Mouse (Mus musculus) MEL (cell line): ENCODE results near the gene Cd47. TPM values are rescaled to one million over a fixed set of nuclear protein-coding genes. Genes with fewer than 3 reads are reported as not detected.

Experiments
- DNase-seq: peaks from one replicate; pipeline ENCODE4 v3.0.0; 2011; ENCODE audit warnings: low read depth, low spot score
- H3K27ac ChIP-seq: 2 replicates; pipeline ENCODE4 v1.5.1; 2012; ENCODE audit warnings: low read depth, mild to moderate bottlenecking, control low read depth, low read length, moderate library complexity; ENCODE audit not compliant: control insufficient read depth
- H3K27me3 ChIP-seq, 2 experiments: fragments of 150-350 bp in 1 of 2; sonication (generic) in 1 of 2; 2 replicates each; pipeline ENCODE4 v1.6.1; 2012; ENCODE audit warnings: low read length in 2 of 2, mild to moderate bottlenecking in 2 of 2, improper control_type of control experiment in 1 of 2, moderate library complexity in 1 of 2; ENCODE audit not compliant: insufficient read depth in 2 of 2, control insufficient read depth in 1 of 2
- H3K36me3 ChIP-seq, 2 experiments: 2 replicates each; pipeline ENCODE4 v1.6.1; 2012 to 2014; ENCODE audit warnings: low read length in 2 of 2, improper control_type of control experiment in 1 of 2, inconsistent platforms in 1 of 2, mild to moderate bottlenecking in 1 of 2; ENCODE audit not compliant: insufficient read depth in 2 of 2, control insufficient read depth in 1 of 2
- H3K4me1 ChIP-seq, 2 experiments: fragments of 150-350 bp in 1 of 2; sonication (generic) in 1 of 2; 2 replicates each; pipeline ENCODE4 v1.6.1; 2012; ENCODE audit warnings: low read length in 2 of 2, improper control_type of control experiment in 1 of 2, mild to moderate bottlenecking in 1 of 2; ENCODE audit not compliant: insufficient read depth in 2 of 2, control insufficient read depth in 1 of 2
- H3K4me3 ChIP-seq, 2 experiments: fragments of 150-350 bp in 1 of 2; sonication (generic) in 1 of 2; 2 replicates each; pipeline ENCODE4 v1.5.1; 2012; ENCODE audit warnings: low read depth in 2 of 2, low read length in 2 of 2, mild to moderate bottlenecking in 2 of 2, moderate library complexity in 2 of 2, control low read depth in 1 of 2, improper control_type of control experiment in 1 of 2; ENCODE audit not compliant: control insufficient read depth in 1 of 2, insufficient read depth in 1 of 2
- H3K79me2 ChIP-seq: 2 replicates; pipeline ENCODE4 v1.6.1; 2012; ENCODE audit warnings: mild to moderate bottlenecking, low read length, moderate library complexity; ENCODE audit not compliant: control insufficient read depth, poor library complexity, insufficient read depth
- H3K9ac ChIP-seq: 2 replicates; pipeline ENCODE4 v1.6.1; 2012; ENCODE audit warnings: low read depth, mild to moderate bottlenecking, control low read depth, low read length, moderate library complexity; ENCODE audit not compliant: control insufficient read depth, poor library complexity, severe bottlenecking
- H3K9me3 ChIP-seq: fragments of 150-350 bp; sonication (generic); replicated peaks from 2 replicates; pipeline ENCODE4 v1.6.1; 2012; ENCODE audit warnings: mild to moderate bottlenecking, low read length, improper control_type of control experiment, moderate library complexity; ENCODE audit not compliant: insufficient read depth
- BHLHE40 ChIP-seq: IDR thresholded peaks from 2 replicates; pipeline ENCODE4 v1.6.1; 2012; ENCODE audit warnings: low read depth, mild to moderate bottlenecking, inconsistent platforms, low read length, improper control_type of control experiment, borderline replicate concordance
- CHD1 ChIP-seq: IDR thresholded peaks from 2 replicates; pipeline ENCODE4 v1.6.1; 2012; ENCODE audit warnings: low read depth, mild to moderate bottlenecking, inconsistent platforms, low read length, improper control_type of control experiment
- CTCF ChIP-seq, 3 experiments: IDR thresholded peaks in 2 of 3; conservative IDR thresholded peaks in 1 of 3; 2 replicates each; pipeline ENCODE4 v1.5.1; 2011 to 2012; ENCODE audit warnings: low read length in 3 of 3, low read depth in 2 of 3, mild to moderate bottlenecking in 2 of 3, improper control_type of control experiment in 1 of 3, inconsistent platforms in 1 of 3, mixed read lengths in 1 of 3, moderate library complexity in 1 of 3; ENCODE audit not compliant: control insufficient read depth in 1 of 3, insufficient read depth in 1 of 3, poor library complexity in 1 of 3, severe bottlenecking in 1 of 3
- E2F4 ChIP-seq: IDR thresholded peaks from 2 replicates; pipeline ENCODE4 v1.6.1; 2011; ENCODE audit warnings: low read depth, low read length, improper control_type of control experiment, borderline replicate concordance
- ELF1 ChIP-seq: IDR thresholded peaks from 2 replicates; pipeline ENCODE4 v1.6.1; 2014; ENCODE audit warnings: low read depth, mild to moderate bottlenecking, inconsistent platforms, low read length, improper control_type of control experiment, moderate library complexity
- ETS1 ChIP-seq: IDR thresholded peaks from 2 replicates; pipeline ENCODE4 v1.6.1; 2012; ENCODE audit warnings: low read depth, mild to moderate bottlenecking, inconsistent platforms, low read length, improper control_type of control experiment, moderate library complexity
- JUND ChIP-seq: IDR thresholded peaks from 2 replicates; pipeline ENCODE4 v1.6.1; 2011; ENCODE audit warnings: low read depth, mild to moderate bottlenecking, improper control_type of control experiment, low read length
- KAT2A ChIP-seq: conservative IDR thresholded peaks from 2 replicates; pipeline ENCODE4 v1.6.1; 2012; ENCODE audit warnings: low read depth, low read length, improper control_type of control experiment, inconsistent platforms
- MAX ChIP-seq: IDR thresholded peaks from 2 replicates; pipeline ENCODE4 v1.6.1; 2011; ENCODE audit warnings: low read length, improper control_type of control experiment
- MEF2A ChIP-seq: IDR thresholded peaks from 2 replicates; pipeline ENCODE4 v1.6.1; 2014; ENCODE audit warnings: low read depth, mild to moderate bottlenecking, inconsistent platforms, low read length, improper control_type of control experiment; ENCODE audit not compliant: poor library complexity, insufficient replicate concordance, severe bottlenecking; ENCODE audit errors: extremely low read depth
- MXI1 ChIP-seq: IDR thresholded peaks from 2 replicates; pipeline ENCODE4 v1.6.1; 2011; ENCODE audit warnings: mild to moderate bottlenecking, low read depth, low read length, improper control_type of control experiment
- NELFE ChIP-seq: IDR thresholded peaks from 2 replicates; pipeline ENCODE4 v1.6.1; 2011; ENCODE audit warnings: low read depth, low read length, improper control_type of control experiment
- NRF1 ChIP-seq: IDR thresholded peaks from 2 replicates; pipeline ENCODE4 v1.6.1; 2014; ENCODE audit warnings: low read depth, mild to moderate bottlenecking, inconsistent platforms, low read length, improper control_type of control experiment, moderate library complexity; ENCODE audit not compliant: poor library complexity, insufficient read depth, severe bottlenecking
- POLR2A ChIP-seq, 2 experiments: IDR thresholded peaks; 2 replicates each; pipeline ENCODE4 v1.6.1; 2011 to 2012; ENCODE audit warnings: low read length in 2 of 2, mild to moderate bottlenecking in 2 of 2, control low read depth in 1 of 2, improper control_type of control experiment in 1 of 2, low read depth in 1 of 2, moderate library complexity in 1 of 2; ENCODE audit not compliant: control insufficient read depth in 1 of 2, insufficient read depth in 1 of 2, poor library complexity in 1 of 2
- POLR2AphosphoS2 ChIP-seq: IDR thresholded peaks from 2 replicates; pipeline ENCODE4 v1.6.1; 2011; ENCODE audit warnings: low read length, improper control_type of control experiment
- POLR2AphosphoS5 ChIP-seq: IDR thresholded peaks from 2 replicates; pipeline ENCODE4 v1.6.1; 2012; ENCODE audit warnings: low read depth, borderline replicate concordance, mild to moderate bottlenecking, inconsistent platforms, low read length, moderate library complexity, mixed read lengths
- RAD21 ChIP-seq: IDR thresholded peaks from 2 replicates; pipeline ENCODE4 v1.6.1; 2011; ENCODE audit warnings: mild to moderate bottlenecking, low read depth, low read length, improper control_type of control experiment
- RCOR1 ChIP-seq: IDR thresholded peaks from 2 replicates; pipeline ENCODE4 v1.6.1; 2012; ENCODE audit warnings: low read depth, mild to moderate bottlenecking, inconsistent platforms, low read length, improper control_type of control experiment
- SIN3A ChIP-seq: IDR thresholded peaks from 2 replicates; pipeline ENCODE4 v1.6.1; 2012; ENCODE audit warnings: low read length, improper control_type of control experiment, inconsistent platforms
- SMC3 ChIP-seq: IDR thresholded peaks from 2 replicates; pipeline ENCODE4 v1.6.1; 2011; ENCODE audit warnings: low read depth, low read length, improper control_type of control experiment
- TAL1 ChIP-seq: IDR thresholded peaks from 2 replicates; pipeline ENCODE4 v1.6.1; 2012; ENCODE audit warnings: mild to moderate bottlenecking, inconsistent platforms, low read length, moderate library complexity, mixed read lengths
- TBP ChIP-seq: IDR thresholded peaks from 2 replicates; pipeline ENCODE4 v1.8.0; 2011; ENCODE audit warnings: low read depth, low read length, improper control_type of control experiment
- USF1 ChIP-seq: IDR thresholded peaks from 2 replicates; pipeline ENCODE4 v1.6.1; 2014; ENCODE audit warnings: low read depth, mild to moderate bottlenecking, inconsistent platforms, low read length, improper control_type of control experiment, moderate library complexity
- ZKSCAN1 ChIP-seq: IDR thresholded peaks from 2 replicates; pipeline ENCODE4 v1.6.1; 2012; ENCODE audit warnings: low read depth, mild to moderate bottlenecking, inconsistent platforms, low read length, improper control_type of control experiment, moderate library complexity
- ZMIZ1 ChIP-seq: IDR thresholded peaks from 2 replicates; pipeline ENCODE4 v1.6.1; 2012; ENCODE audit warnings: low read depth, mild to moderate bottlenecking, inconsistent platforms, low read length, improper control_type of control experiment, moderate library complexity
- polyA plus RNA-seq, 2 experiments: library from polyadenylated mRNA; stranded (reverse) in 1 of 2; unstranded in 1 of 2; fragments of >175 nt in 1 of 2; fragments of >200 nt in 1 of 2; gene quantifications; 2 replicates each; pipeline versions ENCODE4 v1.2.1 to v1.2.4; 2012; ENCODE audit warnings: low replicate concordance in 2 of 2, low read depth in 1 of 2; ENCODE audit not compliant: insufficient read length in 2 of 2, insufficient read depth in 1 of 2, missing spikeins in 1 of 2
- total RNA-seq: library from RNA; depleted of rRNA; stranded (reverse); fragments of 300-350 nt; gene quantifications from 2 replicates; pipeline ENCODE4 v1.2.3, GENCODE M21; 2012

The Cd47 gene
- total and polyA plus RNA-seq, 3 experiments, result 45.9 to 57.5 (median 51.7) TPM

DNA sequence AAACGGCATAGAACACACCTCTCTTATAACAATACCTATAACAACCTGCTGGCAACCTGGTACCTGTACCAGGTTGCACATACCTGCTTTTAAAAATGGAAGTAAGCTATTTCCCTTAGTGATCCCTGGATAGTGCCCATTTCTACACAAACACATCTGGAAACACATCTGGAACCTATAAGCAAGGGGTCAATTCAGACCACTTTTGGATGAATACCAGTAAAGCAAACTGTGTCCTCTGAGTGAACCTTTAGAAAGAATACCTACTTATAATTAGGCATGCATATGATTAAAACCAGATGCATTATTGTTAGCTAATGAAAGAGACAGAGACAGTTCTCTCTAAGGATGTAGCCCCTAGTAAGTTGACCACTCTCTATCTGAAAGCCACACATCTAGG, 140.7 kb downstream of the Cd47 start:
- H3K9ac ChIP-seq, result no peak overlapping the region

DNA sequence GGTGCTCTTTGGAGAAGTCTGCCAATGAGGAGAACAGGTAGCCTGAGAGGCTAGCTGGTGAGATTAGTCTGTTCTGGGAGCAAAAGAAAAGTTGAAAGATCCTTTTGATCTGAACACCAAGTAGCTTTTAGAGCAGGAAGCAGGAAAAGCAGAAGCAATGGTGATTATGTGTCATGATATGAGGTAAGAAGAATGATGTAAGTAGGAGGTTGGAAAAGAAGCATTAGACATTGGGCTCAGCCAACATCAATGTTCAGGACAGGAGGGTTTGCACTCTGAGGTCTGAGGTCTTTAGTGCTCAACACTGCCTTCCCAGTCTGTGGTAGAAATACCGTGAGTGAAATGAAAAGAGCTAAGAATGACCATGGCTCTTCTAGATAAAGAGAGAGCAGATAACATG, 143.4 kb downstream of the Cd47 start:
- Histone ChIP-seq H3K27me3 (no peaks in the 10 kb centered on the region), H3K9me3 (no peaks in the 10 kb centered on the region), H3K79me2 (no peaks in the 10 kb centered on the region), H3K4me1 (peaks cover 0 to 8% of the 10 kb centered on the region in 2 experiments; a peak in 2 of 4 replicates), H3K4me3 (no peak overlapping the region), H3K27ac (no peak overlapping the region), H3K36me3 (peaks cover 0 to 8% of the 10 kb centered on the region in 2 experiments; a peak in 2 of 4 replicates), H3K9ac (no peak overlapping the region)
- peak; percentile 45 for DNase-seq
- TF ChIP-seq CTCF (IDR thresholded peaks at IDR 0.05 in 2 of 3, conservative IDR thresholded peaks at IDR 0.05 in 1 of 3; ENCODE audit: control insufficient read depth in 1 of 3, insufficient read depth in 1 of 3, low read depth in 2 of 3, low read length in 3 of 3, poor library complexity in 1 of 3, severe bottlenecking in 1 of 3) (no peak), MEF2A (no peak), ZMIZ1 (no peak), POLR2AphosphoS2 (no peak), SMC3 (no peak), CHD1 (no peak), POLR2AphosphoS5 (no peak), MAX (no peak), TBP (no peak), MXI1 (no peak), USF1 (no peak), ELF1 (no peak), KAT2A (no peak), NRF1 (no peak), SIN3A (no peak), BHLHE40 (no peak), RAD21 (no peak)

More for the DNA sequence above, 140.7 kb downstream of the Cd47 start:
- Histone ChIP-seq H3K4me3 (no peak overlapping the region), H3K4me1 (peaks cover 0 to 13% of the 10 kb centered on the region in 2 experiments; a peak in 3 of 4 replicates), H3K36me3 (peaks cover 0 to 10% of the 10 kb centered on the region in 2 experiments; a peak in 2 of 4 replicates), H3K27ac (no peak overlapping the region), H3K79me2 (no peaks in the 10 kb centered on the region)
- DNase-seq, result no peak
- TF ChIP-seq E2F4 (no peak), KAT2A (no peak), JUND (no peak), POLR2A (IDR thresholded peaks at IDR 0.05; ENCODE audit: control insufficient read depth in 1 of 2, insufficient read depth in 1 of 2, low read depth in 1 of 2, low read length in 2 of 2, poor library complexity in 1 of 2) (no peak), TAL1 (no peak), NELFE (no peak), RCOR1 (no peak), NRF1 (no peak), CTCF (IDR thresholded peaks at IDR 0.05 in 2 of 3, conservative IDR thresholded peaks at IDR 0.05 in 1 of 3; ENCODE audit: control insufficient read depth in 1 of 3, insufficient read depth in 1 of 3, low read depth in 2 of 3, low read length in 3 of 3, poor library complexity in 1 of 3, severe bottlenecking in 1 of 3) (no peak), ZKSCAN1 (no peak), ETS1 (no peak), MEF2A (no peak), USF1 (no peak), POLR2AphosphoS5 (no peak)
- TF ChIP-seq, all 39 proteins: peak for 0
- Histone ChIP-seq H3K27me3 (no peaks in the 10 kb centered on the region), H3K9me3 (no peaks in the 10 kb centered on the region)
